Mouse (Mus musculus): Measurements from ENCODE around the gene 4921509C19Rik.
A peak's percentile ranks its signal among the peaks of the same experiment; 100 is the strongest.
"Not testable (repeated sequence)": the region's sequence is repeated elsewhere in the genome, so short reads cannot be mapped to it uniquely, and the experiment has no call there.

Gene 4921509C19Rik

GRCm38 (mm10) chr2:151476053-151476452 lies at the start of gene 4921509C19Rik:
4921509C19Rik (minus strand) TSS chr2:151476153.
- DNase-seq, result not testable (repeated sequence)

GRCm38 (mm10) chr2:151525520-151525919 lies 49.6 kb upstream of the 4921509C19Rik start:
- no peak for DNase-seq

- DNase-seq, result no peak
Observed at GRCm38 (mm10) chr2:151524324-151525041, 48.5 kb upstream of the 4921509C19Rik start.

GRCm38 (mm10) chr2:151519000-151519399 lies 43.0 kb upstream of the 4921509C19Rik start:
- DNase-seq, result no peak

- DNase-seq, result no peak
Observed at GRCm38 (mm10) chr2:151513525-151514285, 37.8 kb upstream of the 4921509C19Rik start.

- peak; percentile 37 for DNase-seq
Observed at GRCm38 (mm10) chr2:151512199-151512598, 36.2 kb upstream of the 4921509C19Rik start.

- no peak for DNase-seq
Observed at GRCm38 (mm10) chr2:151504226-151504625, 28.3 kb upstream of the 4921509C19Rik start.

- no peak for DNase-seq
Observed at GRCm38 (mm10) chr2:151500442-151501007, 24.6 kb upstream of the 4921509C19Rik start.

GRCm38 (mm10) chr2:151498358-151498757 lies 22.4 kb upstream of the 4921509C19Rik start:
- DNase-seq, result no peak

- peak; percentile 97 for DNase-seq
Observed at GRCm38 (mm10) chr2:151494035-151494803, 18.3 kb upstream of the 4921509C19Rik start, which contains the start of gene Nsfl1c. Nsfl1c (plus strand) TSS chr2:151494182.

- no peak for DNase-seq
Observed at GRCm38 (mm10) chr2:151486496-151486895, 10.5 kb upstream of the 4921509C19Rik start.

- DNase-seq, result not testable (repeated sequence)
Observed at GRCm38 (mm10) chr2:151434971-151435370, 41.0 kb downstream of the 4921509C19Rik start.

GRCm38 (mm10) chr2:151434203-151434602 lies 41.8 kb downstream of the 4921509C19Rik start:
- peak; percentile 0 for DNase-seq

Data from retina, postnatal 1 day (tissue).